Mouse (Mus musculus): Measurements from ENCODE around the gene Hist1h2ag. TPM values are rescaled to one million over a fixed set of nuclear protein-coding genes. Genes with fewer than 3 reads are reported as not detected.
"Not testable (repeated sequence)": the region's sequence is repeated elsewhere in the genome, so short reads cannot be mapped to it uniquely, and the experiment has no call there.

The Hist1h2ag gene
- polyA plus RNA-seq, 1 experiment from 2014 or later = 16.0 TPM

GRCm38 (mm10) chr13:22039364-22039763 is 3.4 kb downstream of the Hist1h2ag start:
- Histone ChIP-seq H3K4me2 (replicated peaks; ENCODE audit: low read depth) (no peak overlapping the region), H3K27ac (ENCODE audit: low read depth, low read length) (no peak overlapping the region), H3K4me3 (ENCODE audit: low read depth, low read length) (no peak overlapping the region), H3K9me3 (ENCODE audit: control insufficient read depth) (no peaks in the 10 kb centered on the region), H3K36me3 (ENCODE audit: control insufficient read depth, insufficient read depth) (no peaks in the 10 kb centered on the region), H3K27me3 (replicated peaks; ENCODE audit: control insufficient read depth, insufficient read depth, low read length) (no peaks in the 10 kb centered on the region), H3K4me1 (replicated peaks; ENCODE audit: control insufficient read depth, insufficient read depth, low read length) (0 out of 2 replicates have a peak, but pooled peaks cover 5% of the 10 kb centered on the region), H3K9ac (ENCODE audit: low read depth, low read length) (no peak overlapping the region)
- ATAC-seq = no peak
- TF ChIP-seq CTCF (IDR thresholded peaks at IDR 0.05; ENCODE audit: low read depth) = no peak
- WGBS = 66% methylated on average over 5 of the region's 5 CpGs

GRCm38 (mm10) chr13:22037415-22037814 is 5.3 kb downstream of the Hist1h2ag start:
- Histone ChIP-seq H3K4me3 (ENCODE audit: low read depth, low read length) (no peak overlapping the region), H3K27ac (ENCODE audit: low read depth, low read length) (no peak overlapping the region), H3K36me3 (ENCODE audit: control insufficient read depth, insufficient read depth) (no peaks in the 10 kb centered on the region), H3K4me2 (replicated peaks; ENCODE audit: low read depth) (no peak overlapping the region), H3K9ac (ENCODE audit: low read depth, low read length) (no peak overlapping the region), H3K9me3 (ENCODE audit: control insufficient read depth) (no peaks in the 10 kb centered on the region), H3K4me1 (replicated peaks; ENCODE audit: control insufficient read depth, insufficient read depth, low read length) (0 out of 2 replicates have a peak, but pooled peaks cover 5% of the 10 kb centered on the region), H3K27me3 (replicated peaks; ENCODE audit: control insufficient read depth, insufficient read depth, low read length) (no peaks in the 10 kb centered on the region)
- TF ChIP-seq CTCF (IDR thresholded peaks at IDR 0.05; ENCODE audit: low read depth) = no peak
- 56% methylated on average over 2 of the region's 2 CpGs for WGBS
- no peak for ATAC-seq

- H3K9me3 ChIP-seq (ENCODE audit: control insufficient read depth) = no peaks in the 10 kb centered on the region
- no peaks in the 10 kb centered on the region for H3K36me3 ChIP-seq (ENCODE audit: control insufficient read depth, insufficient read depth)
- H3K4me1 ChIP-seq (replicated peaks; ENCODE audit: control insufficient read depth, insufficient read depth, low read length) = 0 out of 2 replicates have a peak, but pooled peaks cover 2% of the 10 kb centered on the region
- peak overlapping the region; percentile 19; the same call in 1 of the 2 replicates for H3K9ac ChIP-seq (ENCODE audit: low read depth, low read length)
- H3K4me3 ChIP-seq (ENCODE audit: low read depth, low read length) = no peak overlapping the region
- peak overlapping the region; percentile 61; the same call in 1 of the 2 replicates for H3K4me2 ChIP-seq (replicated peaks; ENCODE audit: low read depth)
- no peak overlapping the region for H3K27ac ChIP-seq (ENCODE audit: low read depth, low read length)
- no peak for ATAC-seq
- WGBS = 65% methylated on average over 3 of the region's 3 CpGs
- no peaks in the 10 kb centered on the region for H3K27me3 ChIP-seq (replicated peaks; ENCODE audit: control insufficient read depth, insufficient read depth, low read length)
- no peak for TF ChIP-seq CTCF (IDR thresholded peaks at IDR 0.05; ENCODE audit: low read depth)
These were observed 5.8 kb downstream of the Hist1h2ag start for GRCm38 (mm10) chr13:22036986-22037385.

- Histone ChIP-seq H3K4me3 (ENCODE audit: low read depth, low read length) (peak overlapping the region; percentile 36), H3K9ac (ENCODE audit: low read depth, low read length) (peak overlapping the region; percentile 19; the same call in 1 of the 2 replicates), H3K4me1 (replicated peaks; ENCODE audit: control insufficient read depth, insufficient read depth, low read length) (0 out of 2 replicates have a peak, but pooled peaks cover 2% of the 10 kb centered on the region), H3K27me3 (replicated peaks; ENCODE audit: control insufficient read depth, insufficient read depth, low read length) (no peaks in the 10 kb centered on the region), H3K36me3 (ENCODE audit: control insufficient read depth, insufficient read depth) (no peaks in the 10 kb centered on the region), H3K9me3 (ENCODE audit: control insufficient read depth) (no peaks in the 10 kb centered on the region), H3K27ac (ENCODE audit: low read depth, low read length) (no peak overlapping the region), H3K4me2 (replicated peaks; ENCODE audit: low read depth) (peak overlapping the region; percentile 61)
- WGBS = 3% methylated on average over 20 of the region's 23 CpGs
- no peak for ATAC-seq
- TF ChIP-seq CTCF (IDR thresholded peaks at IDR 0.05; ENCODE audit: low read depth) = no peak
These were observed 6.4 kb downstream of the Hist1h2ag start for GRCm38 (mm10) chr13:22036149-22036956.

- peak within 1 kb of the TSS; percentile 19; the same call in 1 of the 2 replicates for H3K9ac ChIP-seq (ENCODE audit: low read depth, low read length)
- not testable (repeated sequence) for H3K36me3 ChIP-seq (ENCODE audit: control insufficient read depth, insufficient read depth); H3K4me1 ChIP-seq (replicated peaks; ENCODE audit: control insufficient read depth, insufficient read depth, low read length); H3K27me3 ChIP-seq (replicated peaks; ENCODE audit: control insufficient read depth, insufficient read depth, low read length); H3K9me3 ChIP-seq (ENCODE audit: control insufficient read depth)
- H3K4me3 ChIP-seq (ENCODE audit: low read depth, low read length) = peak within 1 kb of the TSS; percentile 36
- H3K4me2 ChIP-seq (replicated peaks; ENCODE audit: low read depth) = peak within 1 kb of the TSS; percentile 61
- H3K27ac ChIP-seq (ENCODE audit: low read depth, low read length) = peak within 1 kb of the TSS; percentile 66
- ATAC-seq = peak; percentile 94
- under 1% methylated on average over 22 of the region's 69 CpGs for WGBS
These were observed 7.2 kb downstream of the Hist1h2ag start, which contains the start of the genes Hist1h2ah and Hist1h2bk for GRCm38 (mm10) chr13:22035267-22036148. Hist1h2ah (minus strand) TSS chr13:22035568. Hist1h2bk (plus strand) TSS chr13:22035870.

All from intestine, postnatal 0 days (tissue).